Mouse (Mus musculus) heart, postnatal 25 days (tissue): ENCODE data around the gene Mrpl39. TPM values are rescaled to one million over a fixed set of nuclear protein-coding genes. Genes with fewer than 3 reads are reported as not detected.

Experiments
- DNase-seq: peaks from one replicate; pipeline ENCODE4 v3.0.0; 2022; ENCODE audit warnings: low spot score
- intact Hi-C: fragments of 180-260 bp; cut with DNase I; formaldehyde crosslinking; loops from one replicate; pipeline ENCODE4 v1.15.1; 2025
- total RNA-seq, 2 experiments: library from RNA; stranded (reverse); gene quantifications; 2 replicates each; pipeline ENCODE4 v1.2.3; 2021

Mrpl39 gene
- total RNA-seq, 2 experiments from 2014 or later, result 34.3 to 38.8 TPM

DNA sequence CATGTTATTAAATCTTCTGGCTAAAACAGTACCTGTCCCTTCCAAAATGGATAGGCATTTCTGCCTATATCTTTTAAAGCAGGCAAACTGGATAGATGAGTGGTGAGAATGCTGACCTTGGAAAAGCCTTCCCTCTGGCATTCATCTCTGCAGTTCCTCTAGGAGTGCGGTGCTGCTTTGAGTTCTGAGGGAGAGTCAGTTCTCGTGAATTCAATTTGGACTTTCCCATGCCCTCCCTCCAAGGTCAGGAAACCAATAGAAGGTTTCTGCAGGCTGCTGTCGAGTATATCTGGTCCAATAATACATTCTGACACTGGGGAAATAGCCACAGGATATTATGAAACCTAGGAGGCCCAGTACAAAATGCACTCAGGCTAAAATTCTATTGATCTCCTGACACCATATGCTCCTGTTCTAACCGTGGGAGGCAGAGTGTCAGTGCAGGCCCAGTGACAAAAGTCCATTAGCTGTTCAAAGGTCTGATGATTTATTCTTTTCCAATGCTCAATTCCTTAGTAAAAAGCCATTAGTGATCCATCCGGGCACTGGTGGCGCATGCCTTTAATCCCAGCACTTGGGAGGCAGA lies 10.3 kb upstream of the Mrpl39 start:
- intact Hi-C loops, result no loop called here
- DNase-seq, result no peak

DNA sequence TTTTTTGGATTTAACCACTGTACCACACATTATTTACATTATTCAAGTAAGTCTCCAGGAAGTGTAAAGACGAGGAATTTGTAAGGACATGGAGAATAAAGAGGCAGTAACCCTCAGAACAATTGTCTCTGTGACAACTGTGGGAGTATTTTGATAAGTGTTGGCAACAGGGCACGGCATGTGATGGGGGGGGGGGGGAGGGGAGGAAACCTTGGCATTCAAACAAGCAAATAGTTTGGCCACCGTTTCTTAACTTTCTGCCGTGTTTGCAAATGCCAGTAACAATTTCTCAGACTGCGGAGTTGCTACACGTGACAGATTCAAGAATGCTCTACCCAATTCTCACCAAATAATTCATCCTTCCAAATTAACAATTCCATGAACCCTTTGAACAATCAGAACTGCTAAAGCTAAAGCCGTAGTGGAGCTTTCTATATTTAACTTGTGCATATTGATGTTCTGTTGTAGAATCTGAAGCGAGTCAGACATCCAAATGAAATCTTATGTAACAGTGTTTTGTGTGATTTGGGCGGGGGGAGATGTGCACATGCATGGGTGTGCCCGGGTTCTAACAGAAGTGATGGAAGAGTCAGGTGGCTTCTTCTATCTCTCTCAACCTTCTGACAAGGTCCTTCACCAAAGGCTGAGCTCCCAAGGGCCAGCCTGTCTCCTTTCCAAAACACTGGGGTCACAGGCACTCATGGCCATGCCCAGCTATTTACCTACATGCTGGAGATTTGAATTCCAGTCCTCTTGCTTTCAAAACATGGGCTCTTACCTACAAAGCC lies 9.4 kb upstream of the Mrpl39 start:
- intact Hi-C loops, result no loop called here
- DNase-seq, result no peak

DNA sequence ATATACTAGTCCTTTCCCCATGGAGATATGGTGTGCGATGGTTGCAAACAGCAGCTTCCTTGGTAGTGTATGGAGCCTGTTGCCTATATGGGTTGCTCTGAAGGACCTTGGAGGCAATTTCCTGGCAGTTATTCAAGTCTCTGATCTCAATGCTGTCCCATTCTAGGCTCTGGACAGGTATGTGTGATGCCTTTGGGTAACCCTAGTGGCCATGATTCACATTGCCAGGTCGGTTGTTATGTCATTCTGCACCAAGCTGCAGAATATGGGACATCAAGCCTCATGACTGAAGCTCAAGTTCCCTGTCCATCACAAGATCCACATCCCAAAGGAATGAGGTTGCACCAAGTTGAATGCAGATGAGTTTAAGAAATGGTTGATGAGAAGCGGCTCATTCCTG lies 1.8 kb upstream of the Mrpl39 start:
- DNase-seq, result no peak
- intact Hi-C loops, result loop anchor here (5.0 kb wide), 1 partner anchor 80 kb away; no protein-coding TSS in a partner anchor

DNA sequence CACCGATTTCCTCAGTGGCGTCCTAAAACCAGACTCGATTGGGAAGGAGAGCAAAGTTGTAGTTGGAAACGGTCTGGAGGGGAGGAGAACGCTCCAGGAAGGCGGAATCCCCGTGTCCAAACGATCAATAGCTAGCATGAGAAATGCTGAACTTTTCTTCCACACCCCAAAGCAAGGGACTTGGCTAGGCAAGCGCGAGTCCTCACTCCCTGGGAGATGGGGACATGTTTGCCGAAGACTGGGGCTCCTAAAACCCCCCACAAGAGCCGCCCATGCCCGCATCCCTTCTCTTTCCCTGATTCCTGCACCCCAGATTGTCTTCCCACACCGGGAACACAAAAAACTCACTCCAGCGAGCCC lies 756 bp downstream of the Mrpl39 start:
- intact Hi-C loops, result loop anchor here (2.0 to 5.0 kb wide), 4 partner anchors 38 to 144 kb away; partner anchors contain the start of genes Atp5j and Gabpa
- DNase-seq, result no peak

DNA sequence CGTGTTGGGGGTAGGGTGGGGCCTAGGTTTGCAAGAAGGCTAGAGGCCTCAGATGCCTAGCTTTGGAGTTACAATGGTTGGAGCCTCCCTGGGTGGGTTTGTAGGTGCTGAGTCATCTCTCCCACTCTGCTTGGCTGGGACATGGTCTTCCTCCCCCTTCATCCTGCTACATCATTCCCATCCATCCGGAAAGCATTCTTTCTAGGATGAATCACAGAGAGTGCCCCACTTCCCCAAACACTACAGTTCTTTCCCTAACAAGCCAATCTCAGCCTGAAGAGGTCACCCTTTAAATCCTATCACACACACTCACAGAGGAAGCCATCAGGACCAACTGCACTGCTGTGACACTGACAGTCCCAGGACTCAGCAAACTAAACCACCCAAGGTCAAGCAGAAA lies 14.9 kb downstream of the Mrpl39 start:
- DNase-seq, result no peak
- intact Hi-C loops, result no loop called here

DNA sequence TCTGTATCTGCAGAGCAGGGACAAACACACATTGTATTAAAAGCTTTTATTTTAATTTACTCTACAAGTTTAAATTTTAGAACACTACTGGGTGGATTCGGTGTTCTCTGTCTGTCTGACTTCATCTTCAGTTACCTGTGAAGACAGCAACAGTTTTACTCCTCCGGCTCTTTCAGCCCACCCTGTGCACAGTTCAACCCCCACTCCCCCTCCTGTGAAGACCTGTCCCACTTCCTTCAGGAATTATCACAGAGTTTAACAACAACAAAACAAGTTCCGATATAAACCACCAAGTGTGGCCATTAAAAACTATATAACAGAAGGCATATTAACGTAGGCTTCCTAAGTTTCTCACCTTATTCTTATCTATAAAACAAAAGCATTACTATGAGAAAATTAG lies 17.3 kb downstream of the Mrpl39 start:
- DNase-seq, result no peak
- intact Hi-C loops, result no loop called here

DNA sequence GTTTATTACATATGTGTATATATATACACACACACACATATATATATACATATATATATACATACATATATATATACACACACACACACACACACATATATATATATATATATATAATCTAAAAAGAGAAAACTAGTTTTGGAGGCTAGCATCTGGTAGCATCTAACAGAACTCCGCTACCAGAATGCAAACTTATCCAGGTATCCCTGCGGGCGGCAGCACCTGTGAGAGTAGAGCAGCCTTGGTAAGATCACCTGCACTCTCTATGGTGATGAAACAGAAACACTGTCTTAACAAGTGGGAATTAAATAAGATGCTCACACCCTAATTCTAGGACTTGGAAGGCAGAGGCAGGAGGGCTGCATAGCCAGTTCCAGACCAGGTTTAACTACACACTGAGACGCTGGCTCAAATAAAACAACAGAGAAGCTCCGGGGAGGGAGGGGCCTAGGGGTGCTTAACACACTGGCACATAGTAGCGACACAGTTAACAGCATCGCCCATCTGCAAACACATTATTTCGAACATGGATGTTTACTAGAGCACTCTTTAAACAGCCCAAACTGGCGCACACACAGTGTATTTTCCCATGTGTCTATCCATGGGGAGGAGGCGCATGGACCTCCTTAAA lies 17.8 kb downstream of the Mrpl39 start:
- no peak for DNase-seq
- intact Hi-C loops, result no loop called here

DNA sequence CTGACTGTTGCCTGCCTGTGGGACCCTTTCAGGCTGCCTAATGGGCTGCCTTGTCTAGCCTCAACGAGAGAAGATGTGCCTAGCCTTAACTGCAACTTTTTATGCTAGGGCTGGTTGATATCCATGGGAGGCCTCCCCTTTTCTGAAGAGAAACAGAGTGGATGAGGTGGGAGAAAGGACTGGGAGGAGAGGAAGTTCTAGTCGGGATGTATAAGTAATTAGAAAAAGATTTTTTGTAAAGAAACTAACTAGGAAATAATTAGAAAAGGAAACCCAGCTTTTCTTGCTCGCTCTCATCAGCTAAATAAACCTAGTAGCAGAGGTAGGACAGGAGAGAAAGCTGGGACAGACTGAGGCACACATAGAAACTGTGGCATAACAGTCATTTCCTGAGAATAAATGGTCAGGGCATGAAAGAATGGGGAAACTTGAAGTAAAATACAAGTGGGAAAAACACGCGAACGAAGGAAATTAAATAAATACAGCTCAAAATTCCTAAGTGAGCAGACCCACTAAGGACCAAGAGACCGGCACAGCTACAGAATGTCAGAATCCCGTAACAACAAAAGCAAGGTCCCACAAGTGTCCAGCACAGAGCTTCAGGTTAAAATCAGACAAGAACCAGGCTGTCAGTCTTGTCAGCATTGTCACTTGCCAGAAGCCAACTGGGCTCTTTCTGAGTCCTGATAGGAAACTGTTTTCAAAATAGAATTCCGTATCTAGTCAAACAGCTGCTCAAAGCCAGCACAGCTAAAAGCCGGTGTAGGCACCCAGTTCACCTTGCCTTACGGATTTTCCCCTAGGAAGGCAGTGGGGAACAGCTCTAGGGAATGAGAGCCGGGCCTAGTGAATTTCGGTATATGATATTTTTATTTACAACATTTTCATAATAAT lies 18.6 kb downstream of the Mrpl39 start:
- intact Hi-C loops, result no loop called here
- DNase-seq, result no peak

DNA sequence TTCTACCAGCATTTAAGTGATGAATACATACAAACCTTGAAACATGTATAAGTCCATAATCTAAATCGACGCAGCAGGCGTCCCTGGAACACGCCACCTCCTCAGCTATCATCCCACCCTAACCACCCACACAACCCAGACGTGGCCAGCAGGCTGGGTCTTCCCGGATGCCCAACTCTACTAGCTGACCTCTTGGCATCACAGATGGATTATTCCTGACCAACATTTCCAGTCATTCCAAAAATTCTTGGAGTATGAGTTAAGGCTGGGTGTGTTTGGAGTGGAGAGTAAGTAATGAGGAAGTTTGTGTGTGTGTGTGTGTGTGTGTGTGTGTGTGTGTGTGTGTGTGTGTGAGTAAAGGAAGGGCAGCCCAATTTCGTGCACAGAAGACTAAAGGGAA lies 19.3 kb downstream of the Mrpl39 start:
- intact Hi-C loops, result no loop called here

DNA sequence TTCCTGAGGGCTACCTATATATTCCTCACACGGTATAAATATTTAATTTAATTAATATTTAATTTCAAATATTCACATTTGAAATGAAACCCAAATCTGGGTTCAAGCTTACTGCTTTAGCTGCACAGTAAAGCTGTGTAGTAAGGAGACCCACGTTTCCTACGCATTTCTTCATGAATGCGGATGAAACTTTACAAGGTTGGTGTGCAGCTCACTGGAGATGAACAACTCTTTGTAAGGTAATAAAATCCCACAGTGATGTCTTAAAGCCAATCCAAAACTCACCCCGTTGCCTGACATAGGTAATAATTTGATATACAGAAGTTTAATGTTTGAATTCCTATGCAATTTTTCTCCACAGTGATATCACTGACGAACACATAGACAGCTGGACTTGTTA lies 20.6 kb downstream of the Mrpl39 start:
- DNase-seq, result no peak
- intact Hi-C loops, result no loop called here

More for the DNA sequence above, 19.3 kb downstream of the Mrpl39 start:
- DNase-seq, result no peak

DNA sequence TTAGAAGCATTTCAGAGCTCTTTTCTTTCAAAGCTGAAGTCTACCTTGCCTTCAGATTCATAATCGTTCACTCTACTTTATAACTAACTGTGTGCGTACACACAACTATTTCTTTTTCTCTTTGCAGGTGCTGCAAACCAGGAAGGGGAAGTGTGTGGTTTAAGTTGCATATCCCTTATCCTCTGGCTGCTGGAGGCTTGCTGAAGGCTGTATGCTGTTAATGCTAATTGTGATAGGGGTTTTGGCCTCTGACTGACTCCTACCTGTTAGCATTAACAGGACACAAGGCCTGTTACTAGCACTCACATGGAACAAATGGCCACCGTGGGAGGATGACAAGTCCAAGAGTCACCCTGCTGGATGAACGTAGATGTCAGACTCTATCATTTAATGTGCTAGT lies 21.6 kb downstream of the Mrpl39 start:
- intact Hi-C loops, result no loop called here

DNA sequence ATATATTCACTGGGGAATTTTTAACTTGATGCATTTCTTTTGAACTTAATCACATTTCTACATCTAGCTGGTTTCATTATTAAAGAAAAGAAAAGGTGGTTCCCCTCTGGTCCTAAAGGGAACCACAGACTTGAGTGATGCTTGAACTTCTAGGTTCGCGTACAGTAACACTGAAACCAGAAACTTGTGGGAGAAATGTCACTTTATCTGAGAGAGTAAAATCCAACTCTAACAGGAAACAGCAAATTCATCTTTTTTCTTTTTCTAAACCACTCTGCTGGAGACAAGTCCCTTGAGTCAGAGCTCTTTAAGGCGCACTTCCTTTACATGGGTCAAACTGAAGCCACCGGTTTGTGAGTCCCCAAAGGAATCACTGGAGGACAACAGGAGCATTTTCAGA lies 22.4 kb downstream of the Mrpl39 start:
- DNase-seq, result no peak
- intact Hi-C loops, result no loop called here

More for the DNA sequence above, 21.6 kb downstream of the Mrpl39 start:
- no peak for DNase-seq

DNA sequence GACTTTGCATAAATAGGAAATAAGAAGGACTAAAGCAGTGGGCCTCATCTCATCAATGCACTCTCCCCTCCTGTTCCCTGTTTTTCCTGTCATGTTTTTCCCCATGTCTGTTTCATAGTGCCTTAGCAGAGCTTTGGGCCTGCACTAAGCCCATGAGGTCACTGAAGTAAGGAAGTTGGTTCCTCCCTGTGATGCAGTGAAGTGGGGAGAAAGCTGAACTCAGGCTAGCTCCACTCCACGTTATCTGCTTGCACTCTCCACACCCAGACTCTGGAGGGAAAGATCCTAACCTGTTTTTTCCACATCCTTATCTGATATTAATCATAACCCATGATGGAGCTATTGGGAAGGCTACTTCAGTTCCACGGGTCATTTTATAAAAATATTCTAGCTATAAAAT lies 26.9 kb downstream of the Mrpl39 start:
- DNase-seq, result no peak
- intact Hi-C loops, result no loop called here

DNA sequence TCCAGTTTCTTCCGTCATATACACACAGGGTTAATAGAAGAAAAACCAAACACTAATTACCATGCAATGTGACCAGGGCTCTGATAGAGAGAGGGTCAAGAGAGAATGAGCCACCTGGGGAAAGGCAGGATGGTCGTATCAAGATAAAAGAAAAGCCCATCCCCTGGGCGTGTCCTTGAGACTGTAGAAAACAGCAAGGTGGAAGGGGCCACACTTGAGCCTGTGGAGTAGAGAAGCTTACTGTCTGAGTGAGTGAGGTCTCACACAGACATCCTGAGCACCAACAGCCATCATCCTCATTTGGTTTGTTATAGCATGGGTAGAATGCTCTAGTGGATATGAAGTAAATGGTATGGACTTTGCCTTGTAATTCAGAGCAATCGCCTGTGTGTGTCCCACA lies 27.7 kb downstream of the Mrpl39 start:
- no peak for DNase-seq
- intact Hi-C loops, result no loop called here

DNA sequence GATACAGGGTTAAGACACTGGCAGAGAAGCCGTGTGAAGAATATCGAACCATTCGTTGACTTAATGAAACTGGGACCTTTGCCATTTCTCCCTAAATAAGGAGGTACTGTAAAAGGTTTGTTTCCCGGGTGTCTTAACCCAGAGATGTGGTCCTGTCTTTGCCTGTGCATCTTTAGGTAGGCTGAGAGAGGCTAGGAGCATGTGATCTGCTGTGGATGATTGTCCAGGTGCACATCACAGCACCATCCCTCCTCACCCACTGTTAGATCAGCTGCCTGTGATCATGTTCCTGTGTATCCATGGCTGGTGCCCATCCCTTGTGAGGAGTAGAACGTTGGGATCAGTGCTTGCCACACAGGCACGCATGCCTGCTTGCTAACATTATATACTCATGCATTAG lies 29.0 kb downstream of the Mrpl39 start:
- intact Hi-C loops, result no loop called here
- DNase-seq, result no peak

DNA sequence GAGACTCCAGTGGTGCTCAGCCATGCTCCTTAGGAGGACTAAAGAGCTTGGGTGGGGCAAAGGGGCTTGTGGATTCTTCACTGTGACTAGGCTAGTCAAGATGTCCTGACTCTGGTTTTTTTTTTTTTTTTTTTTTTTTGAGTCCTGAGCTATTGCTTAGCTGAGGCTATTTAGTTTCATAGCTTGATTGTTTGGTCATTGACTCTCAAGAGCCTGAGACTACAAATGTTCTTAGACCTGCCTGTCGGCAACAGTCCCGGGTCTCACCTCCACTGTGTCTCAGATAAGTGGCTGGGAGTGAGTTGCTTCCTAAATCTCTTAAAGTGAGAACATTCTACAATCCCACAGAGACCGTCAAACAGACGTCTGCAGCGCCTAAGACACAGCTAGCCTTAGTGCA lies 30.0 kb downstream of the Mrpl39 start:
- no peak for DNase-seq
- intact Hi-C loops, result no loop called here

DNA sequence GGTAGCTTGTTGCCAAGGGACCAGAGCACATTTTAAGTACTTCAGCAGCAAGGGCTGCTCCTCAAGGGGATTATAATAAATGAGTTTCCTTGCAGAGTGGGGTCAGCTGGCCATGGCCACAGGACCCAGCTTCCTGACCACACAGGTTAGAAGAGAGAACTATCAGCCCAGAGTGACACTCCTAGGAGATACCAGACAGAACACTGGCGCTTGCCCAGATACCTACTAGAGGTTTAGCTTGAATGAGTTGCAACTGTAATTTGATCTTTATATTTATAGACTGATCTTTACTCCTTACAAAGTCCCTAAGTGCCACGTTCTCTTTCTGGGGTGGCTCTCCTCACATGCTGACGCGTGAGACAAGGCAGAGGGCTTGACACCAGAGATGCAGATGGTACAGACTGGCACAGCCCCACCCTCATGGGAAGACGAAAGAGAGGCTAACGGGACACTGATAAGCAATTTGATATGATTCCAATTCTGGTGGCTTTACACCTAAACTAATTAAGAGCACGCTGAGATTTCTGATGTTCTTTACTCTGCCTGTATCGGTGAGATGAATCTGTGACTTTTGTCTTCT lies 30.8 kb downstream of the Mrpl39 start:
- intact Hi-C loops, result no loop called here

DNA sequence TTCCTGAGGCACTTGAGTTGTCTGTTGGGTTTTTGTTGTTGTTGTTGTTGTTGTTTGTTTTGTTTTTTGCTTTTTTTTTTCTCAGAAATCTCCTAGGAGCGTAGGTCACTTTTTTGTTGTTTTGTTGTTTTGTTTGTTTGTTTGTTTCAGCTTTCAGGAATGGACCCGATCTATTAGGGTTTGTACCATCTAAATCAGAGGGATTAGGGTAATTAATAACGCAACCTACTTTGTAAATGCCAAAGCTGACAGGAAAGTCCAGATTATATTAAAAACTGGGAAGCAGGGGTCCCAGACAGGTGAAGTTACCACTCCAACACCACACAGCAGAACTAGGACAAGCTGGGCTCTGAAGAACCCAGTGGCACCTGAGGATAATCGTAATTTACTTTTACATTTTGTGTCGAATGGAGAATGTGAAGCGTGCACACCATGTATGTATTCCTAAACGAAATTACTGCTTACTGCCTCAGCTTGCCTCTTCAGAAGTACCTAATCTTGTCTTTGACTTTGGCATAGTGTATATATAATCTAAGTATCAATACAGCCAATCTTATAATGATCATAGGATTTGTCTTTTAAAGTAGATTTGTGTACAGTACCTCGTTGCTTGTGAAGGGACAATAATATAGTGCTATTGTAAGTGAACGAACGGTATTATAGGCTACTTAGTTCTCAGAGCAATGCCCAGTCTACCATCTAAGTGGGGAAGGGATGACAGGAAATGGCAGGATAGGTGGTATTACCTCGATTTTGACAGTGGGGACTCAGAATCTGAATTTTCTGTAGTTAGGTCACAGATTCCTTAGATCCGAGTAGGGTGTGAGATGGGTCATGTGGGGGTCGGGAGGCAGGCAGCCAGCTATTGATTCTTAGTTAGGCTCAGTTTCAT lies 31.5 kb downstream of the Mrpl39 start:
- no peak for DNase-seq
- intact Hi-C loops, result no loop called here

More for the DNA sequence above, 30.8 kb downstream of the Mrpl39 start:
- no peak for DNase-seq
